Mouse (Mus musculus) lung, embryonic 15.5 days (tissue): ENCODE measurements around the gene Sycp2l. TPM values are rescaled to one million over a fixed set of nuclear protein-coding genes. Genes with fewer than 3 reads are reported as not detected.
"Not testable (repeated sequence)": the region's sequence is repeated elsewhere in the genome, so short reads cannot be mapped to it uniquely, and the experiment has no call there.

Experiments used
- ATAC-seq: fragments of 200-750 bp; cut with Nextera tagmentation; 2 replicates; pipeline ENCODE4 v1.8.0; 2017; ENCODE audit warnings: moderate number of reproducible peaks, borderline replicate concordance; ENCODE audit not compliant: low FRiP score, low TSS enrichment; ENCODE audit errors: extremely low read depth
- H3K27ac ChIP-seq: fragments of 300-500 bp; sonication (generic); 2 replicates; pipeline ENCODE4 v1.5.1; 2015; ENCODE audit warnings: moderate library complexity, mild to moderate bottlenecking, inconsistent platforms
- H3K27me3 ChIP-seq: fragments of 300-500 bp; sonication (generic); 2 replicates; pipeline ENCODE4 v1.6.1; 2015; ENCODE audit warnings: inconsistent platforms
- H3K36me3 ChIP-seq: fragments of 300-500 bp; sonication (generic); 2 replicates; pipeline ENCODE4 v1.6.1; 2015; ENCODE audit warnings: inconsistent platforms
- H3K4me1 ChIP-seq: fragments of 300-500 bp; sonication (generic); 2 replicates; pipeline ENCODE4 v1.6.1; 2015; ENCODE audit warnings: inconsistent platforms
- H3K4me2 ChIP-seq: fragments of 300-500 bp; sonication (generic); 2 replicates; pipeline ENCODE4 v1.6.1; 2015; ENCODE audit warnings: inconsistent platforms, mild to moderate bottlenecking, moderate library complexity
- H3K4me3 ChIP-seq: fragments of 300-500 bp; sonication (generic); 2 replicates; pipeline ENCODE4 v1.5.1; 2015; ENCODE audit warnings: mild to moderate bottlenecking, inconsistent platforms
- H3K9ac ChIP-seq: fragments of 300-500 bp; sonication (generic); 2 replicates; pipeline ENCODE4 v1.6.1; 2015; ENCODE audit warnings: inconsistent platforms
- H3K9me3 ChIP-seq: fragments of 300-500 bp; sonication (generic); 2 replicates; pipeline ENCODE4 v1.6.1; 2016; ENCODE audit warnings: inconsistent platforms
- WGBS: fragments of 180-500 bp; shearing (Covaris S2); methylation state at CpG from one replicate; pipeline ENCODE4 v1.1.7; 2015; 5-methylcytosine and 5-hydroxymethylcytosine counted together
- polyA plus RNA-seq: library from polyadenylated mRNA; unstranded; fragments of >200 nt; fragmentation: Nextera tagmentation; extraction: Ambion mirVana; gene quantifications from 2 replicates; pipeline ENCODE4 v1.2.1, GENCODE M21; 2015

Gene Sycp2l
- polyA plus RNA-seq, 1 experiment from 2014 or later: not detected

DNA sequence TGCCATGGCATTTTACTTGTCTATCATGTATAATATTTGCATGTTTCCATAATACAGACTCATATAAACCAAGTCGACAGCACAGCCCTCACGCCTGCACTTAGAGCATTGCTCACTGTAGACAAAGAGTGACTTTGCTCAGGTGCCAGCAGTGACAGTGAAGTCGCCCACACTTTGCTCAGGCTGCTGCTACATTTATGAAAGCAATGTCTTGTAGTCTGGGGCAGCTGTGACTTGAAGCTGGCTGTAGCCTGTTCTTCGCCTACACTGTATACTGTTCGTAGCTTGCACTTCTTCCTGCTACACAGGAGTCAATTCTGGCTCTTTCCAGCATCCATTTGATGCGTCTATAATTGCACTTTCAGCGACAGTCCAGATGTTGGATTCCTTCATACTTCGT lies 15.0 kb downstream of the Sycp2l start:
- H3K4me3 ChIP-seq: no peak overlapping the region
- WGBS: 78% methylated on average over 8 of the region's 8 CpGs

DNA sequence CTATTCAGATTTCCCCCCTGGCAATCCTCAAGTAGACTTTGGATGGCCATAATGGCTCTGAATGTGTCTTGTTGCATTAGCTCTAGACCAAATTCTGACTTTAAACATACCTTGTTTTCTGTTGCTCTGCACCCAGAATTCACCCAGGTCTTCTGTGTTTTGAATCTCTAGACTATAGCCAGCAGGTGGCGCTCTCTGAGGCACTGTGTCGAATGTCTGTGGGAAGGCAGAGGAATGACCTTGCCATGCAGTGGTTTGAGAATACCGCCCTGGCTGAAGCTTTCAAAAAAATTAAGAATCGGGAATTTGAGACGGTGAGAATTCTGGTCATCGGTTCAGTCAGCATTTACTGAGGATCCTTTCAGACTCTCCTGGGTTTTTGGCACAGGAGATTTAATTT lies 20.8 kb downstream of the Sycp2l start:
- no peaks in the 10 kb centered on the region for H3K9me3 ChIP-seq
- H3K4me1 ChIP-seq: 0 out of 2 replicates have a peak, but pooled peaks cover 6% of the 10 kb centered on the region
- WGBS: 6% methylated on average over 6 of the region's 6 CpGs
- H3K27me3 ChIP-seq: no peaks in the 10 kb centered on the region
- no peak overlapping the region for H3K4me2 ChIP-seq
- ATAC-seq: no peak
- no peak overlapping the region for H3K4me3 ChIP-seq
- H3K9ac ChIP-seq: no peak overlapping the region
- no peaks in the 10 kb centered on the region for H3K36me3 ChIP-seq
- H3K27ac ChIP-seq: no peak overlapping the region

More for the DNA sequence above, 15.0 kb downstream of the Sycp2l start:
- H3K4me2 ChIP-seq: no peak overlapping the region
- no peaks in the 10 kb centered on the region for H3K27me3 ChIP-seq
- no peak for ATAC-seq
- H3K36me3 ChIP-seq: no peaks in the 10 kb centered on the region
- 0 out of 2 replicates have a peak, but pooled peaks cover 6% of the 10 kb centered on the region for H3K4me1 ChIP-seq
- H3K27ac ChIP-seq: no peak overlapping the region
- no peaks in the 10 kb centered on the region for H3K9me3 ChIP-seq
- H3K9ac ChIP-seq: no peak overlapping the region

DNA sequence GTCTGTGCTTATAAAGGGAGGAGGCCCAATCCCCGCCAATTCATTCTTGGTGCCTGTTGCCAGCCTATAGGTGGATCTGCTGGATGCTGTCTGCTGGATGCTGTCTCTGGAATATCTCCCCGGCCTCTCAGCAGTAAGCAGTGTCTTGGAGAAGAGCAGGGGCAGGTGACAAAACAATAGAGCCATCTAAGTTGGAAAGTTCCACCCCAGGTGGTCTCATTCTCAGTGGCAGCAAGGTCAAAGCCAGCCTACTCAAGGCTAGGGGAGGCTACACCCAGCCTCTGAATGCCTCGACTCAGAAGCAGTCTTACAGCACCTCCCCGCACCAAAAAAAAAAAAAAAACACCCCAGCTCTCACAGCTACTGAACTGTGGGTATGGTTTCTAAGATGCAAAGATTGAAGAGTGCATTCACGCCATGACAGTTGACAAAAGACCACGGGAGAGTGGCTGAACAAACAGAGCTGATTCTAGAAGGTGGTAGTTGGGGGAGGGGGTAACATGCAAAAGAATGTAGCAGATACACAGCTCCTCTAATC lies 31.4 kb downstream of the Sycp2l start:
- no peak for ATAC-seq
- H3K4me3 ChIP-seq: no peak overlapping the region
- 62% methylated on average over 6 of the region's 6 CpGs for WGBS
- H3K9me3 ChIP-seq: no peaks in the 10 kb centered on the region
- H3K4me1 ChIP-seq: no peaks in the 10 kb centered on the region
- H3K4me2 ChIP-seq: no peak overlapping the region
- no peak overlapping the region for H3K27ac ChIP-seq
- H3K9ac ChIP-seq: no peak overlapping the region
- H3K36me3 ChIP-seq: no peaks in the 10 kb centered on the region
- no peaks in the 10 kb centered on the region for H3K27me3 ChIP-seq

DNA sequence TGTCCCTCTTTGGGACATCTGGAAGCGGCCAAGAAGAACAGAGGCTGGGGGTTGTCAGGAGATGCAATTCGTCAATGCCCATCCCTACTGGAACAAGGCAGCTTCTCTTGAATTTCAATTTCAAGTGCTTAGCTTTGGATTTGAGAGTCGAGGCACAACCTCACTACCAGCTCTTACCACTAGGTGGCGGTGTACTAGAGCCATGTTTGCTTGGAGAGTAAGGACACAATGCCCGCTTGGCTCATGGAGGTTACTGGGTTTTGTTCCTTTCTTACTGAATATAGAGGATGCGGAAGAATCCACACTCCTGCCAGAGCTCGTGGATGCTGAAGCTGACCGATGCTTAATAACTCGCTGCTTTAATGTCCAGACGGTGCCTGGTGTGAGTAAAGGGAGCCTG lies 32.2 kb downstream of the Sycp2l start:
- H3K4me1 ChIP-seq: no peaks in the 10 kb centered on the region

DNA sequence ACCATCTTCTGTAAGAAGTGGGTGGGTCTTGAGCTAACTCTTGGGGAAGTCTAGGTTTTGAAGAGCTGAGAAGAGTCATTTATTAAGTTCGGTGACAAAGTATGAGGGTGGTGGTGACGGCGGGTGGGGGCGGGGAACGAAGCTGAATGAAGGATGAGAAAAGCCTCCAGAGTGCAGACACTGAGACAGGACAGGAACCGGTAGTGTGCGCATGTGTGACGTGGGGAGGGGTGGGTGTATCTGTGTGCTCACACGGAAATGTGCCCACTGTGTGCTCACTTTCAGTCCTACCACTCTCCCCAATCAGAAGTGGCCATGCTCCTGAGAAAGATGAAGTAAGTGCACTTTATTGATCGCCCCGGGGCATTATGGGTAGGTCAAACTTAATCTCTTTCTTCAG lies 39.0 kb downstream of the Sycp2l start:
- WGBS: 65% methylated on average over 11 of the region's 11 CpGs
- Histone ChIP-seq H3K4me3 (no peak overlapping the region), H3K27ac (no peak overlapping the region), H3K9me3 (no peaks in the 10 kb centered on the region), H3K4me2 (no peak overlapping the region), H3K4me1 (no peaks in the 10 kb centered on the region), H3K36me3 (no peaks in the 10 kb centered on the region), H3K9ac (no peak overlapping the region), H3K27me3 (no peaks in the 10 kb centered on the region)
- ATAC-seq: no peak

More for the DNA sequence above, 32.2 kb downstream of the Sycp2l start:
- no peak overlapping the region for H3K4me2 ChIP-seq
- no peak for ATAC-seq
- no peak overlapping the region for H3K27ac ChIP-seq
- 74% methylated on average over 10 of the region's 10 CpGs for WGBS
- H3K36me3 ChIP-seq: no peaks in the 10 kb centered on the region
- no peak overlapping the region for H3K9ac ChIP-seq
- H3K27me3 ChIP-seq: no peaks in the 10 kb centered on the region
- no peak overlapping the region for H3K4me3 ChIP-seq
- H3K9me3 ChIP-seq: no peaks in the 10 kb centered on the region

DNA sequence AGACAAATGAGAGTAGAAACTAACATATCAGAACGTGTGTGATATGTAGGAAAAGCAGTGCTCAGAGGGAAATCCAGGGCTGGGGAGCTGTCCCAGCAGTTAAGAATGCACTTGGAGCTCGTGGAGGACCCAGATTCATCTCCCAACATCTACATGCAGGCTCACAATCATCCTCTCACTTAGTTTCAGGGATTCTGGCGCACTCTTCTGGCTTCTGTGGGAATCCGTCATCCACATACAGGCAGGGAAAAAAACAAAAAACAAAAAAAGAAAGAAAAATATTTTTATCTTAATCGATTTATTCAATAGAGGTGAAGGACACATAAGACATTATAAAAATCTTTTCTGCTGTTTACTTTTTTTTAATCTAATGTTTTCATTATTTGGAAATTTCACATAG lies 44.3 kb downstream of the Sycp2l start:
- no peak overlapping the region for H3K4me3 ChIP-seq
- 52% methylated on average over 5 of the region's 5 CpGs for WGBS
- no peak overlapping the region for H3K4me2 ChIP-seq
- no peak for ATAC-seq
- H3K27me3 ChIP-seq: no peaks in the 10 kb centered on the region
- no peak overlapping the region for H3K9ac ChIP-seq
- H3K36me3 ChIP-seq: no peaks in the 10 kb centered on the region
- H3K27ac ChIP-seq: no peak overlapping the region
- no peaks in the 10 kb centered on the region for H3K4me1 ChIP-seq
- no peaks in the 10 kb centered on the region for H3K9me3 ChIP-seq

DNA sequence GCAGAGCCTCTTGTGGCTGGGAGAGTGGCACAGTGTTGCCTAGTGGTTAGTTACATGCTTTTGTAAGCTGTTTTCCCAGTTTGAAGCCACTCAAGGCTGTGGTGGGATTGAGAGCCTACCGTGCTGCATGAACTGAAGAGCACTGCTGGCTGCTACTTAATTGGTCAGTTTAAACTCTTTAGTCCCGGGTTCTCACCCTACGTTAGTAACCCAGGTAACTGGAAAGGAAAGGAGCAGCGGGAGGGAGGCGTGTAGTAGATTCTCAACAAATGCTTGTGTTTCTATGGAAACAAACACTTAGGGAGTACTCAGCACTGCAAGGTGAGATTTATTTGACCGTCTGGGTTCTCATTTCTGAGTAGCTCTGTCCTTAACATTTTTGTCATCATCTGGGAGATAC lies 73.8 kb downstream of the Sycp2l start:
- no peak overlapping the region for H3K4me2 ChIP-seq
- ATAC-seq: no peak
- H3K36me3 ChIP-seq: no peaks in the 10 kb centered on the region
- no peaks in the 10 kb centered on the region for H3K27me3 ChIP-seq
- no peak overlapping the region for H3K4me3 ChIP-seq
- no peaks in the 10 kb centered on the region for H3K9me3 ChIP-seq
- 58% methylated on average over 6 of the region's 6 CpGs for WGBS
- no peaks in the 10 kb centered on the region for H3K4me1 ChIP-seq
- no peak overlapping the region for H3K27ac ChIP-seq
- H3K9ac ChIP-seq: no peak overlapping the region

DNA sequence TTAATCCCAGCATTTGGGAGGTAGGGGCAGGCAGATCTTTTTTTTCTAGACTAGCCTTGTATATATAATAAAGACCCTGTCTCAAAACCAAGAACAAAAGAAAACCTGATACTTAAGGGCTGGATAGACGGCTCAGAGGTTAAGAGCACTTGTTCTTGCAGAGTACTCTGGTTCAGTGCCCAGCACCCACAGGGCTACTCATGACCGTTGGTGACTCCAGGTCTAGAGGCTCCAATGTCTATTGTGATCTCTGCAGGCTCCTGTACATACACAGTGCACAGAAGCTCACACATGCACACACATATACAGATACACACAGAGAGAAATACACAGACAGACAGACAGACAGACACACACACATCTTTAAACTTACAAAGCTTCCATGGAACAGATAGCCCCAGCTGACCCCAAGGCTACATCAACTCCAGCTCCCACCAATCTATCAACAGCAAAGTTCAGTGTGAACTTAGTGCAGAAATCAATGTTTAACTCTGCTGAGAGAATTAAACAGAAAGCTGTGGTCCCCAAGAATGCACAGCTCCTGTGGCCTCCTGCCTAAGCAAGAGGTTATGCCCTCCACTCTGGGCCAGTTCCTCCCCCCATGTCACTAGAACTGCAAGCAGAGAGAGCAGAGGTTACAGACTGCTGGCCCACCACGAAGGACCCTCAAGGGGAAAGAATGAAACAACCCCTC lies 81.7 kb downstream of the Sycp2l start:
- ATAC-seq: no peak

DNA sequence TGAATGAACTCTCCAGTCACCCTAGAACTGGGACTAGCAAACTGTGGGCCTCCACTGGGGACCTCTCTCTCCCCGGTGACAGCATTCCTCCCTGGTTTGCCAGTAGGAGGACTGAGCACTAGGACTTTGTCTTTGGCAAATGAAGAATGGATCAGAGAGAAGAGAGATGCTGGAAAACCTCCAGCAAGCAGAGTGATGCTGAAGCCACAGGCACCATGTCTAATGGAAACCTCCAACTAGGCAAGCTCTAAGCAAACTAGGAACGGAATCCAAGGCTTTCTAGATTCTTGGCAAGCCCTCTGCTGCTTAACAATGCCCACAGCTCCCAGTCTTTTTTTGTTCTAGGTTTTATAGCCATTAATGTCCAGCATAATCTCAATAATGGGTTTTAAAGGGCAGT lies 86.8 kb downstream of the Sycp2l start:
- Histone ChIP-seq H3K9ac (no peak overlapping the region), H3K36me3 (no peaks in the 10 kb centered on the region), H3K4me3 (no peak overlapping the region), H3K9me3 (no peaks in the 10 kb centered on the region), H3K27ac (no peak overlapping the region), H3K27me3 (no peaks in the 10 kb centered on the region), H3K4me2 (no peak overlapping the region), H3K4me1 (no peaks in the 10 kb centered on the region)
- WGBS: 55% methylated on average over 2 of the region's 2 CpGs
- no peak for ATAC-seq

More for the DNA sequence above, 81.7 kb downstream of the Sycp2l start:
- no peaks in the 10 kb centered on the region for H3K4me1 ChIP-seq
- no peak overlapping the region for H3K4me2 ChIP-seq
- 42% methylated on average over 3 of the region's 3 CpGs for WGBS
- H3K9me3 ChIP-seq: no peaks in the 10 kb centered on the region
- no peaks in the 10 kb centered on the region for H3K27me3 ChIP-seq
- H3K36me3 ChIP-seq: no peaks in the 10 kb centered on the region
- no peak overlapping the region for H3K27ac ChIP-seq
- no peak overlapping the region for H3K4me3 ChIP-seq
- no peak overlapping the region for H3K9ac ChIP-seq

DNA sequence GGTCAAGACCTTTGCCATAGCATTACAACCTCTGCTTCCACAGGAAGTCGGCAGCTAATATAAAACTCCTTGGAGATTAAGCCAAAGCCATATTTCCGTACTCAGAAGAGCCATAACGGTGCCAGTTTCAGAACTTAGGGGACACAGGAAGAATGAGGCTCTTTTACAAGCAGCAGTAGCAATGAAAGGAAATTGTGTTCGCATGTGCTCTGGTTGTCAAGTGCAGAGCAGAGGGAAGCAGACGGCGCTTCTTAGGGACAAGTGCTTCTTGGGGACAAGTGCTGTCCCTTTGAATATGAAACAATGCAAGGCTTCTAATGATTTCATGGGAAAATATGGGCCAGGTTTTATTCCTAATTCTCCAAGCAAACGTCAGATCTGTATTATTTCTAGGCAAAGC lies 89.2 kb downstream of the Sycp2l start:
- no peak for ATAC-seq
- Histone ChIP-seq H3K4me2 (no peak overlapping the region), H3K27me3 (no peaks in the 10 kb centered on the region), H3K9ac (no peak overlapping the region), H3K4me3 (no peak overlapping the region), H3K4me1 (no peaks in the 10 kb centered on the region), H3K27ac (no peak overlapping the region), H3K9me3 (no peaks in the 10 kb centered on the region), H3K36me3 (no peaks in the 10 kb centered on the region)
- WGBS: 43% methylated on average over 7 of the region's 7 CpGs

DNA sequence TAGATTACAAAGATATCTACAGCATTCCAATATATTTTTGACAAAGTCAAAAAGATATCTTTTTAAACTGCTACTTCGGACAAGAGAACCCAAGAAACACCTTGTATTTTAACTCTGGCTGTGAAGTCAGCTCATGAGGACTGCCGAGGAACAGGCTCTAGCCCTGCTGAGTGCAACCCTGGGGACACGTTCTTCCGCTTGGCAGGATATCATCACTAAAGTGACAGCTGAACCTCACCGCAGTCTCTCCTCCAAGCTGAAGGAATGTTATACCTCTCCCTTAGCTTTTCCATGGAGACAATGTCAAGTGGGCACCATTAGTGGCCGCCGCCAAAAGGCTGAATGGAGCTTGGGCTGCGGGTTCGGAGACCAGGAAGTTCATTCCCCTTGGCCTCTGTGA lies 89.6 kb downstream of the Sycp2l start:
- no peak for ATAC-seq
- H3K4me3 ChIP-seq: no peak overlapping the region
- no peak overlapping the region for H3K27ac ChIP-seq
- H3K27me3 ChIP-seq: no peaks in the 10 kb centered on the region
- H3K4me2 ChIP-seq: no peak overlapping the region
- H3K4me1 ChIP-seq: no peaks in the 10 kb centered on the region
- no peaks in the 10 kb centered on the region for H3K9me3 ChIP-seq
- WGBS: 63% methylated on average over 9 of the region's 9 CpGs
- H3K36me3 ChIP-seq: no peaks in the 10 kb centered on the region
- H3K9ac ChIP-seq: no peak overlapping the region

DNA sequence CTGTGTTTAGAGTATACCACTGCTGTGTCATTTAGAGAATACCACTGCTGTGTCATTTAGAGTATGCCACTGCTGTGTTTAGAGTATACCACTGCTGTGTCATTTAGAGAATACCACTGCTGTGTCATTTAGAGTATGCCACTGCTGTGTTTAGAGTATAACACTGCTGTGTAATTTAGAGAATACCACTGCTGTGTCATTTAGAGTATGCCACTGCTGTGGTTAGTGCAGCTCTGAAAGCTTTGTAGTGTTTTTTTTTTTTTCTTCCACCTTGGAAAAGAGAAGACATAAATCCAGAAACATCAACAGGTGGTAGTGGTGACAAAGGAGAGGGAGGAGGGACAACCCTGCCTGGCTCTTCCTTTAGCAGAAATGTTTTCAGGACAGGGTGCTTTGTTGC lies 91.5 kb downstream of the Sycp2l start:
- not testable (repeated sequence) for H3K4me3 ChIP-seq, ATAC-seq, H3K9me3 ChIP-seq, H3K4me2 ChIP-seq, H3K9ac ChIP-seq, H3K4me1 ChIP-seq, H3K36me3 ChIP-seq, H3K27me3 ChIP-seq, H3K27ac ChIP-seq

DNA sequence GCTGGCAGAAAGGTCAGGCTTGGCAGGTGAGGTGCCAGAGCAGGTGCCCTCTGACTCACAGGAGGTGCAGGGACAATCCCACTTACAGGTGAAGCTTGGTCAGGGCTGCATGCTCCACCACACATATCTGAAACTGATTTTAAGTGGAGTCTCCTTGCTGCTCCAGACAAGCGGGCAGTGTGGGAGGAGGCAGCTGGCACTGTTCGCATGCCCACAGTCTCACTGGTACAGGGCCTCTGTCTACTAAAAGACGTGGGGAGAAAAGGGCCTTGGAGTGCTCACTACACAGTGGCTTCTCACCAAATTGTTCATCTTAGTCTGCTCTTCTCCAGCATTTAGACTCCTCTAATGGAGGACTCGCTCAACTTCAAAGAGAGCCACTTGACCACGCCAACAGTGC lies 92.1 kb downstream of the Sycp2l start:
- Histone ChIP-seq H3K4me2 (no peak overlapping the region), H3K4me1 (no peaks in the 10 kb centered on the region), H3K27me3 (no peaks in the 10 kb centered on the region), H3K36me3 (no peaks in the 10 kb centered on the region), H3K9me3 (no peaks in the 10 kb centered on the region), H3K27ac (no peak overlapping the region), H3K9ac (no peak overlapping the region), H3K4me3 (no peak overlapping the region)
- no peak for ATAC-seq
- WGBS: 68% methylated on average over 5 of the region's 5 CpGs
